Mouse (Mus musculus) CH12.LX (cell line): Measurements from ENCODE around the gene Nsdhl. TPM values are rescaled to one million over a fixed set of nuclear protein-coding genes. Genes with fewer than 3 reads are reported as not detected.

Experiments used
- DNase-seq: peaks from one replicate; pipeline ENCODE4 v3.0.0-alpha.2; 2013; ENCODE audit errors: extremely low read depth
- H3K27ac ChIP-seq: 2 replicates; pipeline ENCODE4 v1.5.1; 2012; ENCODE audit warnings: low read depth, mild to moderate bottlenecking, control low read depth, moderate library complexity; ENCODE audit not compliant: insufficient read depth
- H3K27me3 ChIP-seq: replicated peaks from 2 replicates; pipeline ENCODE3; 2012; ENCODE audit warnings: inconsistent platforms
- H3K36me3 ChIP-seq, 2 experiments: replicated peaks in 1 of 2; 2 replicates each; pipeline versions ENCODE3 to v1.6.1; 2012; ENCODE audit warnings: inconsistent platforms in 1 of 2, low read length in 1 of 2, mild to moderate bottlenecking in 1 of 2, mixed read lengths in 1 of 2, moderate library complexity in 1 of 2; ENCODE audit not compliant: control insufficient read depth in 1 of 2, insufficient read depth in 1 of 2
- H3K4me1 ChIP-seq, 2 experiments: 2 replicates each; pipeline ENCODE4 v1.6.1; 2012; ENCODE audit warnings: inconsistent platforms in 1 of 2, moderate library complexity in 1 of 2; ENCODE audit not compliant: insufficient read depth in 2 of 2, control insufficient read depth in 1 of 2
- H3K4me2 ChIP-seq: 2 replicates; pipeline ENCODE4 v1.6.1; 2012; ENCODE audit warnings: low read depth, mild to moderate bottlenecking, control low read depth; ENCODE audit not compliant: poor library complexity, insufficient read depth, severe bottlenecking
- H3K4me3 ChIP-seq, 3 experiments: fragments of 150-350 bp in 1 of 3; sonication (generic) in 1 of 3; replicated peaks in 1 of 3; 2 replicates each; pipeline versions ENCODE3 to v1.5.1; 2011 to 2012; ENCODE audit warnings: low read depth in 2 of 3, low read length in 2 of 3, mild to moderate bottlenecking in 2 of 3, moderate library complexity in 2 of 3, control low read depth in 1 of 3, improper control_type of control experiment in 1 of 3, inconsistent platforms in 1 of 3, mixed read lengths in 1 of 3; ENCODE audit not compliant: poor library complexity in 1 of 3
- H3K79me2 ChIP-seq: replicated peaks from 2 replicates; pipeline ENCODE4 v1.6.1; 2012; ENCODE audit warnings: mild to moderate bottlenecking, moderate library complexity; ENCODE audit not compliant: control insufficient read depth, poor library complexity, insufficient read depth, severe bottlenecking; ENCODE audit errors: extremely low read depth
- H3K9ac ChIP-seq: 2 replicates; pipeline ENCODE4 v1.6.1; 2012; ENCODE audit warnings: low read depth, mild to moderate bottlenecking, control low read depth, moderate library complexity; ENCODE audit not compliant: insufficient read depth
- H3K9me3 ChIP-seq: replicated peaks from 2 replicates; pipeline ENCODE3; 2012; ENCODE audit warnings: low read length, inconsistent platforms, mixed read lengths
- BHLHE40 ChIP-seq: IDR thresholded peaks from 2 replicates; pipeline ENCODE4 v1.6.1; 2011; ENCODE audit warnings: mild to moderate bottlenecking, low read depth, low read length, improper control_type of control experiment
- CHD1 ChIP-seq: IDR thresholded peaks from 2 replicates; pipeline ENCODE4 v1.6.1; 2012; ENCODE audit warnings: low read depth, low read length, improper control_type of control experiment, inconsistent platforms
- CHD2 ChIP-seq: IDR thresholded peaks from 2 replicates; pipeline ENCODE4 v1.6.1; 2011; ENCODE audit warnings: low read length, improper control_type of control experiment
- CTCF ChIP-seq, 2 experiments: IDR thresholded peaks in 1 of 2; conservative IDR thresholded peaks in 1 of 2; 2 replicates each; pipeline ENCODE4 v1.5.1; 2011 to 2012; ENCODE audit warnings: low read depth in 2 of 2, low read length in 2 of 2, improper control_type of control experiment in 1 of 2, inconsistent platforms in 1 of 2, mild to moderate bottlenecking in 1 of 2, moderate library complexity in 1 of 2
- E2F4 ChIP-seq: IDR thresholded peaks from 2 replicates; pipeline ENCODE4 v1.6.1; 2011; ENCODE audit warnings: low read depth, low read length, improper control_type of control experiment; ENCODE audit not compliant: insufficient replicate concordance
- ETS1 ChIP-seq: conservative IDR thresholded peaks from 2 replicates; pipeline ENCODE4 v1.6.1; 2012; ENCODE audit warnings: low read depth, mild to moderate bottlenecking, inconsistent platforms, low read length, improper control_type of control experiment, moderate library complexity
- HCFC1 ChIP-seq: IDR thresholded peaks from 2 replicates; pipeline ENCODE4 v1.6.1; 2012; ENCODE audit warnings: low read depth, mild to moderate bottlenecking, inconsistent platforms, low read length, improper control_type of control experiment
- JUND ChIP-seq: conservative IDR thresholded peaks from 2 replicates; pipeline ENCODE4 v1.6.1; 2011; ENCODE audit warnings: low read depth, low read length, improper control_type of control experiment
- MAX ChIP-seq: IDR thresholded peaks from 2 replicates; pipeline ENCODE4 v1.6.1; 2011; ENCODE audit warnings: low read length, improper control_type of control experiment
- MXI1 ChIP-seq: IDR thresholded peaks from 2 replicates; pipeline ENCODE4 v1.6.1; 2011; ENCODE audit warnings: mild to moderate bottlenecking, low read depth, low read length, improper control_type of control experiment
- MYC ChIP-seq: IDR thresholded peaks from 2 replicates; pipeline ENCODE4 v1.6.1; 2011; ENCODE audit warnings: low read depth, mild to moderate bottlenecking, improper control_type of control experiment, low read length
- NELFE ChIP-seq: IDR thresholded peaks from 2 replicates; pipeline ENCODE4 v1.6.1; 2011; ENCODE audit warnings: low read depth, low read length, improper control_type of control experiment
- POLR2A ChIP-seq: IDR thresholded peaks from 2 replicates; pipeline ENCODE4 v1.6.1; 2011; ENCODE audit warnings: low read depth, mild to moderate bottlenecking, improper control_type of control experiment, low read length
- POLR2AphosphoS2 ChIP-seq: IDR thresholded peaks from 2 replicates; pipeline ENCODE4 v1.6.1; 2011; ENCODE audit warnings: low read depth, low read length, improper control_type of control experiment
- RAD21 ChIP-seq: IDR thresholded peaks from 2 replicates; pipeline ENCODE4 v1.6.1; 2011; ENCODE audit warnings: low read depth, mild to moderate bottlenecking, low read length, improper control_type of control experiment, moderate library complexity
- RCOR1 ChIP-seq: conservative IDR thresholded peaks from 2 replicates; pipeline ENCODE4 v1.6.1; 2012; ENCODE audit warnings: low read depth, mild to moderate bottlenecking, inconsistent platforms, low read length, improper control_type of control experiment
- SMC3 ChIP-seq: IDR thresholded peaks from 2 replicates; pipeline ENCODE4 v1.6.1; 2011; ENCODE audit warnings: low read depth, low read length, improper control_type of control experiment
- TBP ChIP-seq: conservative IDR thresholded peaks from 2 replicates; pipeline ENCODE4 v1.6.1; 2011; ENCODE audit warnings: low read depth, low read length, improper control_type of control experiment
- UBTF ChIP-seq: IDR thresholded peaks from 2 replicates; pipeline ENCODE4 v1.6.1; 2012; ENCODE audit warnings: low read depth, mild to moderate bottlenecking, inconsistent platforms, low read length, improper control_type of control experiment, moderate library complexity
- ZKSCAN1 ChIP-seq: IDR thresholded peaks from 2 replicates; pipeline ENCODE4 v1.6.1; 2012; ENCODE audit warnings: low read depth, inconsistent platforms, low read length, improper control_type of control experiment, borderline replicate concordance
- ZMIZ1 ChIP-seq: IDR thresholded peaks from 2 replicates; pipeline ENCODE4 v1.6.1; 2012; ENCODE audit warnings: low read depth, mild to moderate bottlenecking, inconsistent platforms, low read length, improper control_type of control experiment
- dilution Hi-C: fragments of 300-500 bp; cut with MboI; formaldehyde crosslinking; loops from 2 replicates; pipeline ENCODE4 v1.14.3; 2020; ENCODE audit warnings: low sequenced_read_pairs; ENCODE audit not compliant: extremely low pct_unique_long_range_greater_than_20kb, extremely low pct_ligation_motif_present
- in situ Hi-C: fragments of 300-500 bp; cut with MboI; formaldehyde crosslinking; loops from 3 replicates; pipeline ENCODE4 v1.14.3; 2019; ENCODE audit warnings: low sequenced_read_pairs, low pct_ligation_motif_present, low pct_unique_long_range_greater_than_20kb, mixed read lengths
- polyA plus RNA-seq: library from polyadenylated mRNA; unstranded; fragments of >175 nt; gene quantifications from 2 replicates; pipeline ENCODE4 v1.2.1, GENCODE M21; 2012; ENCODE audit warnings: low read depth; ENCODE audit not compliant: insufficient read length
- total RNA-seq, 2 experiments: library from RNA; depleted of rRNA; stranded (reverse); fragments of 300-350 nt in 1 of 2; fragments of >200 nt in 1 of 2; gene quantifications; 2 replicates each; pipeline ENCODE4 v1.2.3; 2012 to 2014

Nsdhl gene
- total and polyA plus RNA-seq, 3 experiments, result 7.0 to 20.0 (median 17.8) TPM

DNA sequence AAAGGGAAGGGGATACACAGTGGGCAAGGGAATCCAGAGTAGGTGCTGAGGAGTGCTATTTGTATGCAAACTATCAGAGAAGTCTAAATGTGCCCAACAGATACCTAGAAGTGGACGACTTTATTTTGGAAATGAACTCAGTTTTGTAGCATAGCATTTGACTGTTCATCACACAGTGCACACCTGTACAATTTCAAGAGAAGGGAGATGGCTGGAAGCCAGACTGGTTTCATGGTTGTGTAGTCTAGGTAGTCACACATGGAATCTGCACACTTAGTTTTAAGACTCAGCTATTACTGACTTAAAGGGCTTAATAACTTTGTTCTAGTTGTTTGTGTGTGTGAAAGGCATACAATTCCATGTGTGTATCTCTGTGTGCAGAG lies 22.3 kb upstream of the Nsdhl start:
- no peak for DNase-seq
- Histone ChIP-seq H3K4me3 (no peak overlapping the region), H3K9ac (no peak overlapping the region), H3K79me2 (no peaks in the 10 kb centered on the region), H3K4me1 (no peaks in the 10 kb centered on the region)
- TF ChIP-seq NELFE, result no peak
- TF ChIP-seq CTCF (conservative IDR thresholded peaks at IDR 0.05 in 1 of 2, IDR thresholded peaks at IDR 0.05 in 1 of 2; ENCODE audit: low read depth in 2 of 2, low read length in 2 of 2), result no peak
- TF ChIP-seq MAX, result no peak
- TF ChIP-seq CHD2, result no peak
- TF ChIP-seq ZKSCAN1, result no peak
- no peak for TF ChIP-seq ZMIZ1
- TF ChIP-seq, all 38 proteins: peak for 0
- dilution Hi-C loops, result no loop called here
- H3K27me3 ChIP-seq, result no peaks in the 10 kb centered on the region
- in situ Hi-C loops, result no loop called here
- no peak overlapping the region for H3K4me2 ChIP-seq
- H3K9me3 ChIP-seq, result no peaks in the 10 kb centered on the region
- no peaks in the 10 kb centered on the region for H3K36me3 ChIP-seq
- no peak overlapping the region for H3K27ac ChIP-seq

- no peak for DNase-seq
- dilution Hi-C loops (no loop called here), in situ Hi-C loops (no loop called here)
- H3K4me3 ChIP-seq, result no peak overlapping the region
- no peaks in the 10 kb centered on the region for H3K9me3 ChIP-seq
- H3K27ac ChIP-seq, result no peak overlapping the region
- no peaks in the 10 kb centered on the region for H3K4me1 ChIP-seq
- H3K79me2 ChIP-seq, result no peaks in the 10 kb centered on the region
- no peaks in the 10 kb centered on the region for H3K27me3 ChIP-seq
- H3K4me2 ChIP-seq, result no peak overlapping the region
- no peaks in the 10 kb centered on the region for H3K36me3 ChIP-seq
- TF ChIP-seq UBTF (no peak), CTCF (conservative IDR thresholded peaks at IDR 0.05 in 1 of 2, IDR thresholded peaks at IDR 0.05 in 1 of 2; ENCODE audit: low read depth in 2 of 2, low read length in 2 of 2) (peak in 1 of 2 experiments; percentile 34; a peak in 2 of 4 replicates), ETS1 (no peak), ZKSCAN1 (no peak), MXI1 (no peak)
- H3K9ac ChIP-seq, result no peak overlapping the region
These were observed 15.8 kb upstream of the Nsdhl start for GRCm38 (mm10) chrX:72902530-72902929.

DNA sequence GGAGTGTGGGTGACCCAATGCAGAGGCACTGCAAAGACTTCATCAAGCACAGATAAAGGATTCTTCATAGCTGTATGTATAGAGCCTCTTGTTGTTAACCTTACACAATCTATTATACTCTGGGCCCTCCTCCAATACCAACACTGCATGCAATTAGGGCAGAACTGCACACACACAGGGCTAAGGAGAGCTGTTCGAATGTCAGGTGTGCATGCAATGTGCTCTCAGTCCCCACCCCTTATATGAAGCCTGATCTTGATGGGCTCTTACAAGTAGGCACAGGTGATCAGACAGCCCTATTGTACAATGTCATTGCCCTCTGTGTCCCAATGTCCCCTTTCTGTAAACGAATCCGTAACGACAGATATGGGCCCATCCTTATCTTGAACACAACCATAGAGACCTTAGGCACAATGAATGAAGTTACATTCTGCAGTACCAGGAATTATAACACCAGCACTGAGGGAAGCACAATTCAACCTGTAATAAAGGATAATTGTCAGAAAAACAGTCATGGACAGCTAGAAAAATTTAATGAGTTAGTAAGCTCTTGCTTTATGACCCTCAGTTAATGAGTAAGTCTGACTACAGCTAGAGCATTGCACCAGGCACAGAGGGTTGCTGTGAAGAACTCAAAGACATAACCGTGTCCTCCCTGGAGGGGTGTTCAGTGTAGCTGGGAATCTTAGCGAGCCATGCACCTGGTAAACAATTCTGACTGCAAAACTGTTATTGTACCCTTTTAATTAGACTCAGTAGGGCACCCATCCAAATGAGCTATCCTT lies 10.5 kb upstream of the Nsdhl start:
- TF ChIP-seq MAX, result no peak
- no peak for TF ChIP-seq BHLHE40
- no peak for TF ChIP-seq RCOR1
- no peak for TF ChIP-seq RAD21
- no peak for TF ChIP-seq POLR2AphosphoS2
- TF ChIP-seq SMC3, result no peak
- TF ChIP-seq E2F4, result no peak
- no peak for TF ChIP-seq HCFC1
- TF ChIP-seq MYC, result no peak
- no peak for TF ChIP-seq TBP
- no peak for TF ChIP-seq CHD1
- TF ChIP-seq ZKSCAN1, result no peak
- TF ChIP-seq POLR2A, result no peak
- no peak for TF ChIP-seq JUND
- H3K4me1 ChIP-seq, result no peaks in the 10 kb centered on the region
- H3K4me2 ChIP-seq, result no peak overlapping the region
- H3K9me3 ChIP-seq, result no peaks in the 10 kb centered on the region
- no peak overlapping the region for H3K4me3 ChIP-seq
- no peak for DNase-seq
- H3K9ac ChIP-seq, result no peak overlapping the region
- in situ Hi-C loops (no loop called here), dilution Hi-C loops (no loop called here)
- no peaks in the 10 kb centered on the region for H3K36me3 ChIP-seq
- H3K27ac ChIP-seq, result no peak overlapping the region
- H3K79me2 ChIP-seq, result no peaks in the 10 kb centered on the region
- no peaks in the 10 kb centered on the region for H3K27me3 ChIP-seq
